Mouse (Mus musculus) neural tube, embryonic 13.5 days (tissue): ENCODE measurements around the gene Pmvk. TPM values are rescaled to one million over a fixed set of nuclear protein-coding genes. Genes with fewer than 3 reads are reported as not detected.

ENCODE experiments used
- ATAC-seq: fragments of 200-750 bp; cut with Nextera tagmentation; 2 replicates; pipeline ENCODE4 v1.8.0; 2017; ENCODE audit warnings: low read depth, mild to moderate bottlenecking, moderate TSS enrichment, moderate library complexity
- H3K27ac ChIP-seq: fragments of 300-500 bp; sonication (generic); replicated peaks from 2 replicates; pipeline ENCODE4 v1.5.1; 2015; ENCODE audit warnings: moderate library complexity, mild to moderate bottlenecking, inconsistent platforms
- H3K27me3 ChIP-seq: fragments of 300-500 bp; sonication (generic); 2 replicates; pipeline ENCODE4 v1.6.1; 2015; ENCODE audit warnings: mild to moderate bottlenecking, inconsistent platforms
- H3K36me3 ChIP-seq: fragments of 300-500 bp; sonication (generic); 2 replicates; pipeline ENCODE4 v1.6.1; 2015; ENCODE audit warnings: mild to moderate bottlenecking, inconsistent platforms
- H3K4me1 ChIP-seq: fragments of 300-500 bp; sonication (generic); replicated peaks from 2 replicates; pipeline ENCODE4 v1.6.1; 2015; ENCODE audit warnings: inconsistent platforms
- H3K4me2 ChIP-seq: fragments of 300-500 bp; sonication (generic); 2 replicates; pipeline ENCODE4 v1.6.1; 2015; ENCODE audit warnings: inconsistent platforms, mild to moderate bottlenecking, moderate library complexity
- H3K4me3 ChIP-seq: fragments of 300-500 bp; sonication (generic); 2 replicates; pipeline ENCODE4 v1.5.1; 2015; ENCODE audit warnings: mild to moderate bottlenecking, inconsistent platforms
- H3K9ac ChIP-seq: fragments of 300-500 bp; sonication (generic); 2 replicates; pipeline ENCODE4 v1.6.1; 2015; ENCODE audit warnings: moderate library complexity, mild to moderate bottlenecking, inconsistent platforms
- H3K9me3 ChIP-seq: fragments of 300-500 bp; sonication (generic); 2 replicates; pipeline ENCODE4 v1.6.1; 2016; ENCODE audit warnings: inconsistent platforms
- WGBS: fragments of 180-500 bp; shearing (Covaris S2); methylation state at CpG from one replicate; pipeline ENCODE4 v1.1.7; 2015; 5-methylcytosine and 5-hydroxymethylcytosine counted together
- polyA plus RNA-seq: library from polyadenylated mRNA; unstranded; fragments of >200 nt; fragmentation: Nextera tagmentation; extraction: Ambion mirVana; gene quantifications from 2 replicates; pipeline ENCODE4 v1.2.1, GENCODE M21; 2015

Pmvk gene
- polyA plus RNA-seq = 104 and 106 TPM in 2 replicates

DNA sequence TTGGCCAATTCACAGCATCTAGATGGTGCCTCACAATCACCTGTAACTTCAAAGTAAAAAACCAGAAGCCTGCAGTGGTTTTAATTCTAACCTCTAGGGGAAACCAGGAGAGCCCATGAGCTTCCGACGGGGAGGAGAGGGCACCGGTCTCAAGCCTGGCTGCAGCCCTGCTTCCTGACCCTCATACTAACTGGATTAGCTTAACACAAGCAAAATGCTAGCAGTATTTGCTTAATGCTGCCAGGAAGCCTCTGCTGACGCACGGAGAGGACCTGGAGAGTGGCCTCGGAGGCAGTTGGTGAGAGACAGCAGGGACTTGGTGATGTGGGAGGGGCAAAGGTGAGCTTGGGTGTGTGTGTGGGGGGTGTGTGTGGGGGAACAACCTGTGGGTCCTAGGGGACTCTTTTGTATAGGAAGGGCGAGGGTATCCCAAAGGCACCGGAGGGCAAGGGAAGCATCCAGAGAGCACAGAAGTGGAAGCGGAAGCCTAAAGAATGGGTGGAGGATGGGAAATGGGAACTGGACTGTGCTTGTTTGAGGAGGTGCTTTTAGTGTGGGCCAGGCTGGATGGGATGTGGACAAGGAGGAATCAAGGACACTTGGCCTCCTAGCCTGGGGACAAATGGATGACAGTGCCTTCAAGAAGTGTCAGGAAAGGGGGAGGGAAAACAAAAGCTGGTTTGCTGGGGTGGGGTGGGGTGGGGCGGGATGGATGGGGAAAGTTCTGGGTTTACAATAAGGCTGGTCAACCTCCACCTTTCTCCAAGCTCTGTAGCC is at the start of gene Pmvk:
TSS of gene Pmvk (plus strand) at position 141 of the 777 bp plus-strand sequence.
- no peak within 1 kb of the TSS for H3K9ac ChIP-seq
- H3K4me2 ChIP-seq = no peak within 1 kb of the TSS
- H3K9me3 ChIP-seq = no peaks in the 10 kb centered on the region
- H3K4me1 ChIP-seq = peaks cover 11% of the 10 kb centered on the region
- H3K36me3 ChIP-seq = no peaks in the 10 kb centered on the region
- WGBS = 77% methylated on average over 10 of the region's 10 CpGs
- no peaks in the 10 kb centered on the region for H3K27me3 ChIP-seq
- H3K4me3 ChIP-seq = no peak within 1 kb of the TSS
- ATAC-seq = no peak
- H3K27ac ChIP-seq = no peak within 1 kb of the TSS

DNA sequence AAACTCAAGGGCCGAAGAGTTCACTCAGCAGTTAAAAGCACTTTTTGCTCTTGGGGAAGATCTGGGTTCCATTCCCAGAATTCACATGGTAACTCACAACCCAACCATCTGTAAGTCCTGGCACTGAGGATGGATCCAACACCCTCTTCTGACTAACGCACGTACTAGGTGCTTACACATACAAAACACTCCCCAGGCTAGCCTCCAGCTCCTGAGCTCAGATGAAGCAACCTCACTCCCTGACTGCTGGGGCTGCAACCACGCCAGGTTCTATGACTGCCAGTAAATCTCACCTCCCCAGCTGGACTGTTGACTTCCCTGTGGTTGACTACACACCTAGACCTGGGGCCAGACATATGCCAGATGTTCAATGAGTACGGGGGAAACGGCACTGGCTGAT is 47.5 kb upstream of the Pmvk start:
- H3K27me3 ChIP-seq = no peaks in the 10 kb centered on the region
- H3K9me3 ChIP-seq = no peaks in the 10 kb centered on the region
- peaks cover 57% of the 10 kb centered on the region for H3K36me3 ChIP-seq
- peaks cover 19% of the 10 kb centered on the region for H3K4me1 ChIP-seq
- 97% methylated on average over 6 of the region's 6 CpGs for WGBS
- H3K27ac ChIP-seq = no peak overlapping the region
- ATAC-seq = no peak
- no peak overlapping the region for H3K4me3 ChIP-seq
- no peak overlapping the region for H3K9ac ChIP-seq
- no peak overlapping the region for H3K4me2 ChIP-seq

DNA sequence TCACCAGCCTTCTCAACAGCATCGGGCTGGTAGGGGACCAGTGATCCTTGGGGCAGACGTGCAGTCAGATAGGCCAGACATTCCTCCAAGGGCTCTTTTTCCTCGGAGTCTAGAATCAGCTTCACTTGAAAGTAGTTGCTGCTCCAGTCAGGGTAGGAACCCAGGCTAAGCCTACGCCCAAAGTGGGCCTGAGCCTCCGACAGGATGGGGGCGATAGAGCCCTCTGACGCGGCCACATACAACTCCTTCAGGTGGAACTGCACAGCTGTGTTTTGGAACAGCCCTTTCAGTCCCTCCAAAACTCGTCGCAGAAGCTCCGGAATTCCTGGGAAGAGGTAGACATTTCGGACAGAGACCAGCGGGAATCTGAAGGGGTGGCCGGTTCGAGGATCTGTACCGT is 45.9 kb upstream of the Pmvk start:
- no peak overlapping the region for H3K4me3 ChIP-seq
- H3K4me2 ChIP-seq = no peak overlapping the region
- H3K9me3 ChIP-seq = no peaks in the 10 kb centered on the region
- no peak for ATAC-seq
- WGBS = 74% methylated on average over 16 of the region's 16 CpGs
- no peak overlapping the region for H3K27ac ChIP-seq
- H3K9ac ChIP-seq = no peak overlapping the region
- peaks cover 24% of the 10 kb centered on the region for H3K4me1 ChIP-seq
- H3K27me3 ChIP-seq = no peaks in the 10 kb centered on the region
- H3K36me3 ChIP-seq = peaks cover 42% of the 10 kb centered on the region

DNA sequence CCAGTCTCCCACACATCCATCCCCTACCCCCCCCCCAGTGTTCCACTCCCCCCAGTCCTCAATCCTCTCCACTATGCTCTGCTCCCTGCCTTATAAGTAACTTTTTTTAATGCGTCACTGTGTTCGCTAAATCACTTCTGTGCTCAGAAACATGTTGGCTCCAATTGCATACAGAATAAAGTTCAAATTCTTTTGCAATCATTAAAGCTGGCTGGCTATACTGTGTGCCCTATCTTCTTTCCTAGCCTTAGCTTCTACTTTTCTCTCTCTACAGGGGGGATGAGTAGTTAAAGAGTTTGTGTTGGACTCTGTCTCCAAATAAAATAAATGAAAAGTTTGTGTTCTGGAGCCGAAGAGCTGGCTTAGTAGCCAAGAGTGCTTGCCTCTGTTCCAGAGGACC is 44.6 kb upstream of the Pmvk start:
- peaks cover 38% of the 10 kb centered on the region for H3K36me3 ChIP-seq
- H3K9ac ChIP-seq = no peak overlapping the region
- 93% methylated on average over 3 of the region's 3 CpGs for WGBS
- no peaks in the 10 kb centered on the region for H3K9me3 ChIP-seq
- H3K27me3 ChIP-seq = no peaks in the 10 kb centered on the region
- H3K4me1 ChIP-seq = peaks cover 24% of the 10 kb centered on the region
- no peak overlapping the region for H3K27ac ChIP-seq
- H3K4me2 ChIP-seq = no peak overlapping the region
- H3K4me3 ChIP-seq = no peak overlapping the region
- ATAC-seq = no peak

DNA sequence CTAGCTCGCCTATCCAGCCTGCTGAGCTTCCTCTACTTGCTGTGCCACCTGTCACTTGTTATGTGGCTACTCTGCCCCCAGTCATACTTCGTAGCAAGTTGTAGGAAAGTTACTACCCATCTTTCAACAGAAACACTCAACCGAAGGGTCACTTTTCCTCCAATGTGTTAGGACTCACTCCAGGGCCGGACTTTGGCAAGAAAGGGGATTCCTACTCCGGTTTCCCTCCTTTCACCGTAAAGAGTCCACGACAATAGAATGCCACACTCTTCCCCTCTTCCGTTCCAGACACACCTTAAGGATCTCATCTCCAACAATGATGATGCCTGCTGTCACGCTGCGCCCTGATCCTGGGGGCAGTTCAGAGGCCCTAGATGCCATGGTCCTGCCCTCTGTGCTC is 43.5 kb upstream of the Pmvk start:
- Histone ChIP-seq H3K4me2 (peak overlapping the region; percentile 78), H3K27me3 (no peaks in the 10 kb centered on the region), H3K36me3 (peaks cover 41% of the 10 kb centered on the region), H3K4me3 (peak overlapping the region; percentile 52), H3K27ac (peak overlapping the region; percentile 74), H3K9ac (peak overlapping the region; percentile 73), H3K9me3 (no peaks in the 10 kb centered on the region), H3K4me1 (peaks cover 24% of the 10 kb centered on the region)
- ATAC-seq = no peak
- 81% methylated on average over 10 of the region's 10 CpGs for WGBS

DNA sequence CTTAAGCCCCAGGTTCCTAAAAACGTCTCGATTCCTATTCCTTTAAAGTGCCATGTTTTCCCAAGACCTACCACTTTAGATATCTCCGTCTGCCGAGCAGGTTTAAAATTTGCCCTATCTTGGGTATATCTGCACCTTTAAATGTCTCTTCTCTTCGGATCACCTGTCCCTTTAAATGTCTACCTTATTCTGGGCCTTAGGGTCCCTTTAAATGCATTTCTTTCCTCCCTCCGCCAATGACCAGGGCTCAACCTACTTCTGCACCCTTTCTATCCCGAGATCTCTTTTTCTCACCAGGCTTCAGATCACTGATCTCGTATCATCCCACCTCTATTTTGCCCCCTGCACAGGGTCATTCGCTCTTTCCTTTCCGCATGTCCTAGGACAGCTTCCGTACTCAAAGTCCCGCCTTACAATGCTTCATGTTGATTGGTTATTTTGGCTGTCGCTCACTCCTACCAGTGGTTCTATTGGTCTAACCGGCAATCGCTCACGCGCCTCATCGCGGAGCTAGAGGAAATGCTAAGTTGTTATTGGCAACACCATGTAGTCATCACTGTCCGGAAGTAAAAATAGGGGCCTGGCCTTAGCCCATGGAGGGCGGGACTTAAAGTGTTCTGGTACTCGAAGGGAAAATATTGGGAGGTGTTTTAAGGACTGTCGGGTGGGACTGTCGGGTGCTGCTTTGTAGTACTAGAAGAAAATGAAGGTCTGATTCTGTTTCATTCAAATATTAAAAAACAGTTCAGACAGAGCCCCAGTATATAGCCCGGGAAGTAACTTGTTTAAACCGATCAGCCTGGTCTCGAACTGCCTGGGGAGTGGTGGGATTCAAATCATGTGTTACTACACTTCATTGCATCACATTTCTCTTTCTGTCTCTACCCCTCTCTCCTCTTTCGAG is 42.6 kb upstream of the Pmvk start, which contains the start of gene Flad1:
TSS of gene Flad1 (minus strand) at position 381 of the 904 bp plus-strand sequence.
- Histone ChIP-seq H3K36me3 (peaks cover 44% of the 10 kb centered on the region), H3K27ac (peak within 1 kb of the TSS; percentile 74), H3K27me3 (no peaks in the 10 kb centered on the region), H3K9me3 (no peaks in the 10 kb centered on the region), H3K4me2 (peak within 1 kb of the TSS; percentile 78), H3K4me3 (peak within 1 kb of the TSS; percentile 52), H3K4me1 (peaks cover 32% of the 10 kb centered on the region), H3K9ac (peak within 1 kb of the TSS; percentile 73)
- peak; percentile 99 for ATAC-seq
- 7% methylated on average over 28 of the region's 28 CpGs for WGBS

DNA sequence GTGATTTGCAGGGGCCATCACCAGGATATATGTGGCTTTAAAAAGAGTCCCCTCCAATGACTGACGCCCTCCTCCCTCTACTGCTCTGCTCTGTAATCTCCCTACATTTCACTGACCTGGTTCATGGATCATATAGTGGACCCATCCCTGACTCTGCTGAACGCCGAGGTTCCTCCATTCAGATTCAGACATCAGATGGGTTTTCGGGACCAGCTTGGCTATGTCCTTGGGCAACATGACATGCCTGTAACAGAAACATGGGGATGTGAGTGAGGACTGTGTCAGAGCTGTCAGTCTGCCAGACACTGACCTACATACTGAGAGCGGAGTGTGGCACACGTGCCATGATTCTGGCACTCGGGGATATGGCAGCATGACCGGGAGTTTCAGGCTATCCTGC is 38.2 kb upstream of the Pmvk start:
- no peaks in the 10 kb centered on the region for H3K9me3 ChIP-seq
- WGBS = 95% methylated on average over 8 of the region's 8 CpGs
- H3K27me3 ChIP-seq = no peaks in the 10 kb centered on the region
- no peak overlapping the region for H3K4me3 ChIP-seq
- H3K9ac ChIP-seq = no peak overlapping the region
- H3K36me3 ChIP-seq = peaks cover 25% of the 10 kb centered on the region
- peaks cover 47% of the 10 kb centered on the region for H3K4me1 ChIP-seq
- no peak overlapping the region for H3K27ac ChIP-seq
- no peak overlapping the region for H3K4me2 ChIP-seq
- ATAC-seq = no peak

DNA sequence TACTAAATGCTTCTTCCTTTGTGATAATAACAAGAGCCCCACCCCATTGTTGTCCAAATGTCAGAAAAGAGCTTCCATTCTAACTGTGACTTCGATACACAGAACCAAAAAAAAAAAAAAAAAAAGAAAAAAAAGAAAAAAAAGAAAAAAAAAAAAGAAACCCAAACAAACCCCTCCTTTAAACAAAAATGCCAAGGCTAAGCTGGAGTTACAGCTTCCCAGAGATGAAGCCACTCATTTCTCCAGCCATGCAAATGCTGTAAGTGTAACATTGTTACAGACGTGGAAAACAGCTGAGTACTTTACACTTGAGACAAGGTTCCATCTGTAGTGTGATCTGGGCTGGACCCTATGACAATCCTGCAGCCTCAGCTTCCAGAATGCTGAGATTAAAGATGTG is 37.2 kb upstream of the Pmvk start:
- H3K9me3 ChIP-seq = no peaks in the 10 kb centered on the region
- H3K27me3 ChIP-seq = no peaks in the 10 kb centered on the region
- peak overlapping the region; percentile 51 for H3K4me3 ChIP-seq
- H3K9ac ChIP-seq = peak overlapping the region; percentile 67
- peak overlapping the region; percentile 89 for H3K4me2 ChIP-seq
- peaks cover 25% of the 10 kb centered on the region for H3K36me3 ChIP-seq
- H3K4me1 ChIP-seq = peaks cover 54% of the 10 kb centered on the region
- 33% methylated on average over 2 of the region's 2 CpGs for WGBS
- ATAC-seq = no peak
- H3K27ac ChIP-seq = peak overlapping the region; percentile 72; the same call in 1 of the 2 replicates

DNA sequence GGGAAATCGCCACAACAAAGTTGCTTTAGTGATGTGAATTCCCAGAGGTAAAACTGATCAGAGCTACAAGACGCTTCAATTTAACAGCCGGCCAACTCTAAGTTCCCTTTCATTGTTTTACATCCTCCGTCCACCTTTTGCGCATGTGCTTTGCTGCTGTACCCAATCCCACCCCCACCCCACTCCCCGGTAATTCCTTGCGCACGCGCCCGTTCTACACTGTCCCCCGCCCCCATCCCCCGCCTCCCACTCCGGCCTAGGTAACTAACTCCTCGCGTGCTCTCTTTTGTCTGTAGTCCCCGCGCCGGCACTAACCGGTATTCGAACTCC is 36.5 kb upstream of the Pmvk start:
- Histone ChIP-seq H3K4me3 (peak overlapping the region; percentile 51), H3K36me3 (peaks cover 25% of the 10 kb centered on the region), H3K4me1 (peaks cover 56% of the 10 kb centered on the region), H3K4me2 (peak overlapping the region; percentile 89), H3K27me3 (no peaks in the 10 kb centered on the region), H3K27ac (peak overlapping the region; percentile 72), H3K9me3 (no peaks in the 10 kb centered on the region), H3K9ac (peak overlapping the region; percentile 67)
- ATAC-seq = peak; percentile 54
- 1% methylated on average over 20 of the region's 20 CpGs for WGBS

DNA sequence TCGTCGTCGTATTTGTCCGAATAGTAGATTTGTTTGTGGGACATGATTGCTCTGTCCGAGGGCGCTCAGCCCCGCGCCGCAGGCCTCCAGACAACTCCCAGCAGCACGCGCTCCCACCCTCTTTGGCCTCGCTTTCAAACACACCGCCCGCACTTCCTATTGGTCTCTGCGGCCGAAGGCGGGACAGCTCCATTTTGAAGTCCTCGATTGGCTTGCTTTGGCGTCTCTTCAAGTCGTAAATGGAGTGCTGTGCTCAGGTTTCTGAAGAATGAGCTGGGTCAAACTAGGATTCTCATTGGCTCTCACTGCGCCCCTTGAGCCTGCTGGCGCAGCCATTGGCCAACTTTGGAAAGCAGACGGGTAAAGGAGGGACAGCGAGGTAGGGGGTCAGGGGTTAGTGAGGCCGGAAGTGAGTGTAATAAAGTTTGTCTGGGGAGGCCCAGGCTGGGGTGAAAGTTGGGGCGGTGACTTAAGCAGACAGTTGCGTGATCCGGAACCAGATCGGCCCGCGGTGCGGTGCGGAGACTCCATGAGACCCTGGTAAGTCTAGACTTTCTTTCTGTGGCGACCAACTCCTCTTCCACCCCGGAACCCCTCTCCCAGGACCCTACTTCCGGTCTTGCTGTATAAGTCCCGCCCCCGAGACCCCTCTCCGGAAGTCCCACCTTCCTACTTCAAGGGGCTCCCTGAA is 36.0 kb upstream of the Pmvk start, which contains the start of the genes Cks1b and Shc1:
TSS of gene Cks1b (minus strand) at position 214 of the 691 bp plus-strand sequence.
TSS of gene Shc1 (plus strand) at position 274 of the 691 bp plus-strand sequence.
- peak within 1 kb of the TSS; percentile 79 for H3K9ac ChIP-seq
- H3K27ac ChIP-seq = peak within 1 kb of the TSS; percentile 86
- no peaks in the 10 kb centered on the region for H3K9me3 ChIP-seq
- WGBS = under 1% methylated on average over 39 of the region's 39 CpGs
- H3K4me3 ChIP-seq = peak within 1 kb of the TSS; percentile 51
- ATAC-seq = peak; percentile 95
- peaks cover 25% of the 10 kb centered on the region for H3K36me3 ChIP-seq
- peak within 1 kb of the TSS; percentile 89 for H3K4me2 ChIP-seq
- no peaks in the 10 kb centered on the region for H3K27me3 ChIP-seq
- peaks cover 61% of the 10 kb centered on the region for H3K4me1 ChIP-seq

DNA sequence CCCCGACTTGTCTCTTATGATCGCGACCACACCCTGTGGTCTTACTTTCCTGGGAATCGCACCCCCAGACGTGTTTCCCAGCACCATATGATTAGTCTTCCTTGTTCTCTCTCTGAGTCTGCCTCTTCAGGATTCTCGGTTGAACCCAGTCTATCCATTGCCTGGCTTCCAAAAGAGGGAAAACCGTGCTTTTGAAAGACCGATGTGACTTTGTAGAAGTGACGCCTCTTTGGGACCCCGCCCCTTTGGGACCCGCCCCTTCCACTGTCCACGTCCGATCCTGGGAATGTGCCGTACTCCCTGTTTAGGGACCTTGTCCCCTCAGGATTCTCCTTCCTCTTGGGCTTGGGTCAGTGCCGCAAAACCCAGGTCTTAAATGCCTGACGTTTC is 35.5 kb upstream of the Pmvk start:
- Histone ChIP-seq H3K27me3 (no peaks in the 10 kb centered on the region), H3K4me3 (peak overlapping the region; percentile 51), H3K27ac (peak overlapping the region; percentile 86), H3K4me2 (peak overlapping the region; percentile 89), H3K9me3 (no peaks in the 10 kb centered on the region), H3K36me3 (peaks cover 24% of the 10 kb centered on the region), H3K9ac (peak overlapping the region; percentile 79), H3K4me1 (peaks cover 64% of the 10 kb centered on the region)
- WGBS = 0% methylated on average over 16 of the region's 16 CpGs
- ATAC-seq = peak; percentile 28; the same call in 1 of the 2 replicates
